Mouse (Mus musculus): ENCODE results near the gene Grid1. TPM values are rescaled to one million over a fixed set of nuclear protein-coding genes. Genes with fewer than 3 reads are reported as not detected.

Grid1 gene
- polyA plus RNA-seq, 1 experiment from 2014 or later: 6.2 TPM

DNA sequence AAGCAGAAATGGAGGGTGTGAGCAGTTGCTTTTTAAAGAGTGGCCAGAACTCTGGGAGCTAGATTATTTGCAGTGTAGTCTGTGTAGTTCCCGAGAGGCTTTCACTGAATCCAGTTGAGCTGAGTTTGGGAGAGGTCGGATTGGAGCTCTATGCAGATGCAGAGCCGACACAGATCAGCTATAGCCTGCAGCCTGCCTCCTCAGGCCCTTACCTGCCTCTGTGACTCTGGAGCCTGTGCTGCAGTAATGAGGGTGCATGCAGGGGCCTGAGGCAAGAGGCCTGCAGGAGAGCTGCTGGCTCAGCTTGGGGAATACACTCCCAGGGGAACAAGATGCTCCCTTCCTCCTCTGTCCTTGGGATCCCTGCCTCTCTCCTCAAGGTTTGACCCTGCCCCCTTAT, 296.0 kb downstream of the Grid1 start:
- H3K4me1 ChIP-seq (ENCODE audit: control insufficient read depth, insufficient read depth, low read length): peaks cover 12% of the 10 kb centered on the region; the same call in 1 of the 2 replicates
- no peak overlapping the region for H3K27ac ChIP-seq (ENCODE audit: low read length)
- no peak overlapping the region for H3K4me3 ChIP-seq (ENCODE audit: low read depth, low read length)
- no peaks in the 10 kb centered on the region for H3K27me3 ChIP-seq (ENCODE audit: control insufficient read depth, insufficient read depth, low read depth, low read length)
- H3K9me3 ChIP-seq (replicated peaks; ENCODE audit: control insufficient read depth, low read length, poor library complexity, severe bottlenecking): no peaks in the 10 kb centered on the region
- no peak overlapping the region for H3K9ac ChIP-seq (ENCODE audit: low read depth, low read length)
- WGBS: 52% methylated on average over 3 of the region's 3 CpGs
- ATAC-seq: peak; percentile 36; the same call in 1 of the 2 replicates
- no peak overlapping the region for H3K4me2 ChIP-seq (ENCODE audit: low read length)
- no peaks in the 10 kb centered on the region for H3K36me3 ChIP-seq (ENCODE audit: control insufficient read depth, insufficient read depth, low read length)

DNA sequence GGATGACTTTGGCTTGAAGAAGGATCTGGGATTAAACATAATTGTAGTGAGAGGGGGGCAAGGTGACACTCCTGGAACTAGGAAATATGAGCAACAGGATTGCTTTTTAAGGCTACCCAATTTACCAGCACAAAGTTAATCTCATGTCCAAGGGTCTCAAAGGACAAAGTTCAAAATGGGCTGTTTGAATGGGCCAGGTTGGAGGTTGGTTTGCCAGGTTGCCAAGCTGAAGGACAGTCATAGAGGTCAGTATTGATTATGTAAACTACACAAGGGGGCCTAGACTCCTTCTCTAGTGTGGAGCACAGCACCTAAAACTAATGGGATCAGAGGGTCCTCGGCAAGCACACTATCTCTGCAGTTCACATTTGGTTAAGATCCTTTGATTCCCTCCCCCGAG, 300.2 kb downstream of the Grid1 start:
- Histone ChIP-seq H3K36me3 (ENCODE audit: control insufficient read depth, insufficient read depth, low read length) (no peaks in the 10 kb centered on the region), H3K4me1 (ENCODE audit: control insufficient read depth, insufficient read depth, low read length) (0 out of 2 replicates have a peak, but pooled peaks cover 3% of the 10 kb centered on the region), H3K27ac (ENCODE audit: low read length) (no peak overlapping the region), H3K4me3 (ENCODE audit: low read depth, low read length) (no peak overlapping the region), H3K4me2 (ENCODE audit: low read length) (no peak overlapping the region), H3K27me3 (ENCODE audit: control insufficient read depth, insufficient read depth, low read depth, low read length) (no peaks in the 10 kb centered on the region), H3K9me3 (replicated peaks; ENCODE audit: control insufficient read depth, low read length, poor library complexity, severe bottlenecking) (no peaks in the 10 kb centered on the region), H3K9ac (ENCODE audit: low read depth, low read length) (no peak overlapping the region)
- 67% methylated on average over 2 of the region's 2 CpGs for WGBS
- no peak for ATAC-seq

DNA sequence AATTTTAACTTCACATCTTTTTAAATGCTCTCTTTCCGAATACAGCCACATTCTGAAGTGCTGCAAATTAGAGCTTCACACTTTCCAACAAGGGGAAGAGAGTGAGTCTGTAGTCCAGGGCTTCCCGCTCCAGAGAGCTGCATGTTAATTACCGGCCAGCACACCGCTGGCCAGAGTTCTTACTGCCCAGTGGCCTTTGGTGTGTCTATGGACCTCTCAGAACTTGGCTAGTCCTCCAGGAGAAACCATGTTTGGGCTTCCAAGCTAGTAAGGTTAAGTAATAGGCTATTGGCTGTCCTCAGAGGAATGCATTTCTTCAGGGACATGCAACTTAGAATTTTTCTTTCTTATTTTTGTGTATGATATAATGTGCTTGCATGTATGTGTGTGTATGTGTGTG, 301.0 kb downstream of the Grid1 start:
- H3K27me3 ChIP-seq (ENCODE audit: control insufficient read depth, insufficient read depth, low read depth, low read length): no peaks in the 10 kb centered on the region
- H3K4me1 ChIP-seq (ENCODE audit: control insufficient read depth, insufficient read depth, low read length): 0 out of 2 replicates have a peak, but pooled peaks cover 2% of the 10 kb centered on the region
- 88% methylated on average over 4 of the region's 4 CpGs for WGBS
- H3K4me3 ChIP-seq (ENCODE audit: low read depth, low read length): no peak overlapping the region
- no peak for ATAC-seq
- H3K9me3 ChIP-seq (replicated peaks; ENCODE audit: control insufficient read depth, low read length, poor library complexity, severe bottlenecking): no peaks in the 10 kb centered on the region
- H3K36me3 ChIP-seq (ENCODE audit: control insufficient read depth, insufficient read depth, low read length): no peaks in the 10 kb centered on the region
- no peak overlapping the region for H3K9ac ChIP-seq (ENCODE audit: low read depth, low read length)
- no peak overlapping the region for H3K27ac ChIP-seq (ENCODE audit: low read length)
- no peak overlapping the region for H3K4me2 ChIP-seq (ENCODE audit: low read length)

DNA sequence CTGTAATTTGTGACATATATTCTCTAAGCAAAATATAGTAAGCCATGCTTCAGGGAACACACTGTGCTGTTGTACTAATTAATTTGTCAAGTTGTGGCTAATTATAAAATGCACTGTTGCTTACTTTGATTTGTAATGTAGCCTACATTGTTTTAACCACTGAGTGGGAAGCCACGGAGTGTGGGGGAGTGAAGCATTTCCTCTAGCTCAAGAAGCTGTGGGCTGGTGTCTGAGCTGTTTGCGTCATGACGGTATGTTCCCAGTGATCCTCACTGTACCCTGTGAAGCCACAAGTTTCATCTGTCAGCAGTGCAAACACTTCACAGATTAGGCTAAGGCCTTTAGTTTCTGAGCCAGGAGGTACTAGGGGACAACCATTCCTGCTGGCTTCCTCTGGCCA, 302.2 kb downstream of the Grid1 start:
- H3K27me3 ChIP-seq (ENCODE audit: control insufficient read depth, insufficient read depth, low read depth, low read length): no peaks in the 10 kb centered on the region
- no peaks in the 10 kb centered on the region for H3K36me3 ChIP-seq (ENCODE audit: control insufficient read depth, insufficient read depth, low read length)
- no peaks in the 10 kb centered on the region for H3K4me1 ChIP-seq (ENCODE audit: control insufficient read depth, insufficient read depth, low read length)
- no peak overlapping the region for H3K27ac ChIP-seq (ENCODE audit: low read length)
- no peak for ATAC-seq
- no peak overlapping the region for H3K4me3 ChIP-seq (ENCODE audit: low read depth, low read length)
- no peaks in the 10 kb centered on the region for H3K9me3 ChIP-seq (replicated peaks; ENCODE audit: control insufficient read depth, low read length, poor library complexity, severe bottlenecking)
- no peak overlapping the region for H3K4me2 ChIP-seq (ENCODE audit: low read length)
- H3K9ac ChIP-seq (ENCODE audit: low read depth, low read length): no peak overlapping the region
- WGBS: 72% methylated on average over 3 of the region's 3 CpGs

DNA sequence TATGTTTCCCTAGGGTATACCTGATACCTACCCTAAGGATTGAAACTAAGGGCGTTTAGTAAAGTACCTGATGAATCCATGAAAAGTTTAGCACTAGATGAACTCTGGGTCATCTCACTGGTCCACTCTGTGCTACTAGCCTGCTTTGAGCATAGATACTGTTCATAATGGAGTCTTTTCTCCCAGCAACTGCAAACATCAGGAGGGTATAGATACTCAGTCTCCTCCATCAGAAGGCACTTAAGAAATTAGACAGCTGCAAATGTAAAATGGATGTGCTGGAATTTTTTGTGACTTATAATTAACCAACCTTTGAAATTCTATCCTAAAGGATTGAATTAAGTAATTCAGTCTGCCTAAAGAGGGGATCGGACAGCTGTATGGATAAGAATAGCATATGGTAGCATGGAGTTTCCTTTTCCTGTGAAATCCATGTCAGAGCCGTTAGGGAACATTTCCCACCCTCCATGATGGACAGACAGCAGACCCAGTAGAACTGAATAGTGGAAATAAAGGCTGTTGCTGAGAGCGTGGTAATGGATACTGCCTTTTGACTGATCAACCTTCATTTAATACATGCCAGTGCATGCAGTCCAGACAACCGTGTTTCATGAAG, 303.5 kb downstream of the Grid1 start:
- H3K9ac ChIP-seq (ENCODE audit: low read depth, low read length): no peak overlapping the region
- no peak overlapping the region for H3K27ac ChIP-seq (ENCODE audit: low read length)
- no peaks in the 10 kb centered on the region for H3K27me3 ChIP-seq (ENCODE audit: control insufficient read depth, insufficient read depth, low read depth, low read length)
- no peaks in the 10 kb centered on the region for H3K36me3 ChIP-seq (ENCODE audit: control insufficient read depth, insufficient read depth, low read length)
- no peak overlapping the region for H3K4me3 ChIP-seq (ENCODE audit: low read depth, low read length)
- no peak for ATAC-seq
- H3K4me2 ChIP-seq (ENCODE audit: low read length): no peak overlapping the region
- 84% methylated on average over 5 of the region's 5 CpGs for WGBS
- H3K4me1 ChIP-seq (ENCODE audit: control insufficient read depth, insufficient read depth, low read length): no peaks in the 10 kb centered on the region
- H3K9me3 ChIP-seq (replicated peaks; ENCODE audit: control insufficient read depth, low read length, poor library complexity, severe bottlenecking): 0 out of 2 replicates have a peak, but pooled peaks cover 2% of the 10 kb centered on the region

DNA sequence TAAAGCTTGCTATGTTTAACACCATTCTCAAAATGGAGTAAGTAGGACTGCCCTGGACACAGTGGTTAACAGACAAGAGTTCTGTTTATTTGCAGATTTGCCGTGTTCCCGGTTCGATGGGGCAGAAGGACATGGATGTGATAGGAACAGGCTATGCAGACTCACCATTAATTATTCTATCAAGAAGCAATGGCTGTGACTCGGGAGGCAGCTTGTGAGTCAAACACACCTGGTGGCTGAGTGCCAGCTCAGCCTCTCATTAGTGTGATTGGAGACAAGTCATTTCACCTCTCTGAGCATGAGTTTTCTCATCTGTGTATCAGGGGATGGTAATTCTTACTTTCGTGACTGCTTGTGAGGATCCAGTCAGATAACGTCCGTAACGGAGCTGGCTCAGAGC, 307.7 kb downstream of the Grid1 start:
- WGBS: 89% methylated on average over 8 of the region's 8 CpGs
- no peak overlapping the region for H3K4me2 ChIP-seq (ENCODE audit: low read length)
- H3K4me1 ChIP-seq (ENCODE audit: control insufficient read depth, insufficient read depth, low read length): no peaks in the 10 kb centered on the region
- no peak overlapping the region for H3K27ac ChIP-seq (ENCODE audit: low read length)
- ATAC-seq: no peak
- H3K27me3 ChIP-seq (ENCODE audit: control insufficient read depth, insufficient read depth, low read depth, low read length): no peaks in the 10 kb centered on the region
- H3K9ac ChIP-seq (ENCODE audit: low read depth, low read length): no peak overlapping the region
- H3K9me3 ChIP-seq (replicated peaks; ENCODE audit: control insufficient read depth, low read length, poor library complexity, severe bottlenecking): 0 out of 2 replicates have a peak, but pooled peaks cover 2% of the 10 kb centered on the region
- H3K4me3 ChIP-seq (ENCODE audit: low read depth, low read length): no peak overlapping the region
- no peaks in the 10 kb centered on the region for H3K36me3 ChIP-seq (ENCODE audit: control insufficient read depth, insufficient read depth, low read length)

DNA sequence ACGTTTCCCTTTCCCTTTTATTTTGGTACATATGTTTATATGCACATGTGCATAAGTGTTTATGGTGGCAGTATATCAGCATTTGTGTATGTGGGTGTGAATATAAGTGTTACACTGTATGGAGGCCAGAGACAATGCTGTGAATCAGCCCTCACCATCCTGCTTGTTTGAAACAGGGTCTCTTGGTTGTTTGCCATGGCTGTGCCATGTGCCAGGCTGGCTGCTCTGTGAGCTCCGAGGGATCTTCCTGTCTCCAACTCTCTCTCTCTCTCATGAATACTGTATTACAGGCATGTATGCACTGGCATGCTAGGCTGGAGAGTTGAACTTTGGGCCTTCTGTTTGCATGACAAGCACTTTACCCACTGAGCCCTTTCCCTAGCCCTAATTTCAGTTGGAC, 315.1 kb downstream of the Grid1 start:
- Histone ChIP-seq H3K4me3 (ENCODE audit: low read depth, low read length) (no peak overlapping the region), H3K27me3 (ENCODE audit: control insufficient read depth, insufficient read depth, low read depth, low read length) (no peaks in the 10 kb centered on the region), H3K27ac (ENCODE audit: low read length) (no peak overlapping the region), H3K36me3 (ENCODE audit: control insufficient read depth, insufficient read depth, low read length) (no peaks in the 10 kb centered on the region), H3K9ac (ENCODE audit: low read depth, low read length) (no peak overlapping the region), H3K4me1 (ENCODE audit: control insufficient read depth, insufficient read depth, low read length) (peaks cover 4% of the 10 kb centered on the region; the same call in 1 of the 2 replicates), H3K9me3 (replicated peaks; ENCODE audit: control insufficient read depth, low read length, poor library complexity, severe bottlenecking) (no peaks in the 10 kb centered on the region), H3K4me2 (ENCODE audit: low read length) (no peak overlapping the region)
- ATAC-seq: no peak
- 89% methylated on average over 2 of the region's 2 CpGs for WGBS

DNA sequence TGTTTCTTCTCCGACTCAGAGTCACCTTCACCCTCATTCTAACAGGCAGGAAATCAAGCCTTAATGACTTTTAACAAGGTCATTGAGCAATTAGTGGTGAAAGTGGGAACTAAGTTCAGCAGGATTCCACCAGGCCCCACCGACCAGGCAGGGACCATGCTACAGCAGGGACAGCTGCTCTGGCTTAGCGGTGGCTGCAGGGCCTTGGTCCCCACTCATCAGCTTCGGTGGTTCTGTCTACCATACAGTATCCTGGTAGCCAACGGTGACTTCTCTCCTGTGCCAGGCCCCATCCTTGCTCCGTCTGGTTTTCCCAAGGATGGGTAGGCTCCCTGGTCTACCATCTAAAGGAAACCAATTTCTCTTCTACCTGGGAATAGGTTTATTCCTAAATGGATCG, 318.2 kb downstream of the Grid1 start:
- Histone ChIP-seq H3K36me3 (ENCODE audit: control insufficient read depth, insufficient read depth, low read length) (no peaks in the 10 kb centered on the region), H3K9me3 (replicated peaks; ENCODE audit: control insufficient read depth, low read length, poor library complexity, severe bottlenecking) (no peaks in the 10 kb centered on the region), H3K9ac (ENCODE audit: low read depth, low read length) (no peak overlapping the region), H3K4me1 (ENCODE audit: control insufficient read depth, insufficient read depth, low read length) (peaks cover 4% of the 10 kb centered on the region; the same call in 1 of the 2 replicates), H3K4me2 (ENCODE audit: low read length) (no peak overlapping the region), H3K4me3 (ENCODE audit: low read depth, low read length) (no peak overlapping the region), H3K27me3 (ENCODE audit: control insufficient read depth, insufficient read depth, low read depth, low read length) (no peaks in the 10 kb centered on the region), H3K27ac (ENCODE audit: low read length) (no peak overlapping the region)
- peak; percentile 39; the same call in 1 of the 2 replicates for ATAC-seq
- WGBS: 80% methylated on average over 7 of the region's 7 CpGs

DNA sequence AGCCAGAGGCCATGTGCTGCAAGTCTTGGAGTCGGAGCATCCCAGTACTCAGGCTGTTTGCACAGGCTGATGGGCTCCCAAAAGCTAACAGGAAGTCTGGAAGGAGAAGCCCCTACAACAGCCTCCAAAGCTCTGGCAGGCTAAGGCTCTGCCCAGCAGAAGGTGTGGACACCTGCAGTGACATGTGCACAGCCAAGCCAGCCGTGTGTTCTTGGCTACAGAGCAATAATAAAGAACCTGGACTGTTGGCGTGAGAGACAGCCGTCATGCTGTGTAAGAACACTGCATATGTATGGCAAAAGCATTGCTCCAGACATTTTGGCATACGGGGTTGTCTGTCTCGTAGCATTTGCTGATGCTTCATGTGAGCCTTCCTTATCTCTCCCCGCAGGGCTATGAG, 319.9 kb downstream of the Grid1 start:
- Histone ChIP-seq H3K27me3 (ENCODE audit: control insufficient read depth, insufficient read depth, low read depth, low read length) (no peaks in the 10 kb centered on the region), H3K4me3 (ENCODE audit: low read depth, low read length) (no peak overlapping the region), H3K4me1 (ENCODE audit: control insufficient read depth, insufficient read depth, low read length) (peaks cover 4% of the 10 kb centered on the region; the same call in 1 of the 2 replicates), H3K9ac (ENCODE audit: low read depth, low read length) (no peak overlapping the region), H3K9me3 (replicated peaks; ENCODE audit: control insufficient read depth, low read length, poor library complexity, severe bottlenecking) (no peaks in the 10 kb centered on the region), H3K4me2 (ENCODE audit: low read length) (no peak overlapping the region), H3K27ac (ENCODE audit: low read length) (no peak overlapping the region), H3K36me3 (ENCODE audit: control insufficient read depth, insufficient read depth, low read length) (no peaks in the 10 kb centered on the region)
- ATAC-seq: no peak
- 74% methylated on average over 7 of the region's 7 CpGs for WGBS

All from midbrain, embryonic 16.5 days (tissue).